Mouse (Mus musculus): ENCODE measurements at regions not wholly inside any gene's neighbourhood (a gene's known extent, or its start where the extent isn't known, plus 50 kb on each side); places are given as distances from the start of the nearest gene placed in this dataset.

DNA sequence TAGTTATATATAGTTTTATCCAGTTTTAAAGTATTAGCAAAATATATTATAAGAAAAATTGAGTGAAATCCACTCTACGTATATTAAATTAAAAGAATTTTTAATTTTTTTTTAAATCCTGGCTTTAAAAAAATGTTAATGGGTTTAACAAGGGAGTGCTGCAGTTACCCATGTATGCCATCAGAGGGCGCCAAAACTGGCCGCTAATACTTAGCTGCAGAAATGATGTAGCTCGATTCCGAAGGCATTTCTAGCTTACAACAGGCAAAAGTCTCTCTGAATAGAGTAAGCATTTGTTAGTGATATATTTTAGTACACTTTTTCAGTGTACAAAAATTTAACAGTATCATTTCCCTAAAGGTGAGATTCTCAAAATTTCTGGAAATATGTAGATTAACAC, 73.1 kb downstream of the Olfr444 start:
- DNase-seq (ENCODE audit: low spot score in 2 of 2), result peak in 1 of 2 experiments; percentile 6
